Mouse (Mus musculus) heart, postnatal 0 days (tissue): ENCODE measurements around the gene Fam20a.

Experiments
- CTCF ChIP-seq: IDR thresholded peaks from 2 replicates; pipeline ENCODE4 v1.5.1; 2016; ENCODE audit warnings: antibody characterized with exemption, control low read depth, low read depth
- EP300 ChIP-seq: IDR thresholded peaks from 2 replicates; pipeline ENCODE4 v1.6.1; 2016; ENCODE audit warnings: antibody characterized with exemption, low read depth

DNA sequence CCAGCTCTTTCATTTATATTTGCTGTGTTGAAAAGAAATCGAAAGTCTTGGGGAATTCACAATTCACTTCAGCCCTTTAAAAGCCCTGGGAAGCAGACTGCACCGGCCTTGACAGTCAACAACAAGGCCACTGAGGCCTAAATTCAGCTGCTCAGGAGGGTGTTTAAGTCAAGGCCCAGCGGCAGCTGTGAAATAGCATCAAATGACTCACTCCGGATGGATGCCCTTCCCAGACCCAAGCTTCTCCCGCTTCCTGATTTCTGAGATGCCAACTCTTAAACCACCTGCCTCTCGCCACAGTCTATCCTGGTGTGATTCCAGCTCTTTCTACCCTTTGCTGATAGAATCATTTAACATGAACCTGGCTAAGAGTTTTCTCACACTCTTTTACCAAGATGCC is 101.7 kb downstream of the Fam20a start:
- TF ChIP-seq CTCF (no peak), EP300 (no peak)
